Mouse (Mus musculus) hindbrain, embryonic 15.5 days (tissue): ENCODE measurements around the gene Speer2. TPM values are rescaled to one million over a fixed set of nuclear protein-coding genes. Genes with fewer than 3 reads are reported as not detected.

Source experiments
- ATAC-seq: fragments of 200-750 bp; cut with Nextera tagmentation; 2 replicates; pipeline ENCODE4 v1.8.0; 2017; ENCODE audit warnings: low read depth, moderate number of reproducible peaks, moderate TSS enrichment; ENCODE audit not compliant: low FRiP score
- H3K27ac ChIP-seq: fragments of 300-500 bp; sonication (generic); replicated peaks from 2 replicates; pipeline ENCODE4 v1.5.1; 2015; ENCODE audit warnings: mild to moderate bottlenecking, inconsistent platforms
- H3K27me3 ChIP-seq: fragments of 300-500 bp; sonication (generic); 2 replicates; pipeline ENCODE4 v1.6.1; 2015; ENCODE audit warnings: control low read depth, inconsistent platforms
- H3K36me3 ChIP-seq: fragments of 300-500 bp; sonication (generic); 2 replicates; pipeline ENCODE4 v1.6.1; 2015; ENCODE audit warnings: control low read depth, inconsistent platforms
- H3K4me1 ChIP-seq: fragments of 300-500 bp; sonication (generic); replicated peaks from 2 replicates; pipeline ENCODE4 v1.6.1; 2015; ENCODE audit warnings: control low read depth, inconsistent platforms
- H3K4me2 ChIP-seq: fragments of 300-500 bp; sonication (generic); 2 replicates; pipeline ENCODE4 v1.6.1; 2015; ENCODE audit warnings: moderate library complexity, mild to moderate bottlenecking, inconsistent platforms
- H3K4me3 ChIP-seq: fragments of 300-500 bp; sonication (generic); 2 replicates; pipeline ENCODE4 v1.5.1; 2015; ENCODE audit warnings: mild to moderate bottlenecking, inconsistent platforms
- H3K9ac ChIP-seq: fragments of 300-500 bp; sonication (generic); 2 replicates; pipeline ENCODE4 v1.6.1; 2015; ENCODE audit warnings: inconsistent platforms
- H3K9me3 ChIP-seq: fragments of 300-500 bp; sonication (generic); 2 replicates; pipeline ENCODE4 v1.6.1; 2016; ENCODE audit warnings: control low read depth, inconsistent platforms
- WGBS: fragments of 180-500 bp; shearing (Covaris S2); methylation state at CpG from one replicate; pipeline ENCODE4 v1.1.7; 2015; 5-methylcytosine and 5-hydroxymethylcytosine counted together
- polyA plus RNA-seq: library from polyadenylated mRNA; unstranded; fragments of >200 nt; fragmentation: Nextera tagmentation; extraction: Ambion mirVana; gene quantifications from 2 replicates; pipeline ENCODE4 v1.2.1, GENCODE M21; 2015

The Speer2 gene
- polyA plus RNA-seq, result not detected in 2 replicates

DNA sequence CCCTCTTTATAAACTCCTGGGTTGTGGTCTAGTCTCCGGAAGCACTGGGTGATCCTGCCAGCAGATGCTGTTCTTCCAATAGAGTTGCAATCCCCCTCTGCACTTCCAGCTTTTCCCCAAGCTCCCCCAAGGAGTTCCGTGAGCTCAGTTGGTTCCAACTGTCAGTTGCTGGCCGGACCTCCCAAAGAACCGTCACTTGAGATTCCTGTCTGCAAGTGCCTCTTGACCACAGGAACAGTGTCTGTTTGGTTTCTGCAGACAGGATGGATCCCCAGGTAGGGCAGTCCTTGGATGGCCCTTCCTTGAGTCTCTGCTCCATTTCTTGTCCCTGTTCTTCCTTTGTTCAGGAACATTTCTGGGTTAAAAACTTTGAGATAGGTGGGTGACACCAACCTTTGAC, at the start of gene Speer2:
Gene Speer2, minus strand, starts transcription at position 101 of the 400 bp plus-strand sequence.
- no peak for ATAC-seq
- Histone ChIP-seq H3K27ac (no peak within 1 kb of the TSS), H3K27me3 (no peaks in the 10 kb centered on the region), H3K4me2 (no peak within 1 kb of the TSS), H3K36me3 (no peaks in the 10 kb centered on the region), H3K9me3 (no peaks in the 10 kb centered on the region), H3K4me1 (no peaks in the 10 kb centered on the region), H3K4me3 (no peak within 1 kb of the TSS), H3K9ac (no peak within 1 kb of the TSS)
- 98% methylated on average over 4 of the region's 4 CpGs for WGBS

DNA sequence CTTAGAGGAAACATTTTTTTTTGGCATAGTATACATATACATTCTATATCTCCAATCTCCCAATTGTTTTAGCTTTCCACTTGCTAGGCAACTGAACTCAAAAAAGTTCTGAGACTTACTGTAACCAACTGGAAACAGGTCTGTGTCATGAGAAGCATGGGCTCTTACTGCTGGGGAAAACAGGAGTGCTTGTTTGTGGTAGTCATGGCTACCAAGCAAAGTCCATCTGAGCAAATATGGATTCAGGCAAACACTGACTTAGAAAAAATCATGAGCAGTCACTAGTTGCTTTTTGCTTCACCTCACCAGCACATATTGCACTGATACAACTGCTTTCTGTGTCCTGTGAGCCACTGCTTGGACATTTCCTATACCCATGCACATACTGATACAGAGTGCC, 40.8 kb upstream of the Speer2 start:
- no peaks in the 10 kb centered on the region for H3K36me3 ChIP-seq
- no peak for ATAC-seq
- no peak overlapping the region for H3K4me2 ChIP-seq
- H3K4me1 ChIP-seq, result no peaks in the 10 kb centered on the region
- no peak overlapping the region for H3K4me3 ChIP-seq
- no peaks in the 10 kb centered on the region for H3K27me3 ChIP-seq
- no peak overlapping the region for H3K9ac ChIP-seq
- H3K9me3 ChIP-seq, result no peaks in the 10 kb centered on the region
- H3K27ac ChIP-seq, result no peak overlapping the region

DNA sequence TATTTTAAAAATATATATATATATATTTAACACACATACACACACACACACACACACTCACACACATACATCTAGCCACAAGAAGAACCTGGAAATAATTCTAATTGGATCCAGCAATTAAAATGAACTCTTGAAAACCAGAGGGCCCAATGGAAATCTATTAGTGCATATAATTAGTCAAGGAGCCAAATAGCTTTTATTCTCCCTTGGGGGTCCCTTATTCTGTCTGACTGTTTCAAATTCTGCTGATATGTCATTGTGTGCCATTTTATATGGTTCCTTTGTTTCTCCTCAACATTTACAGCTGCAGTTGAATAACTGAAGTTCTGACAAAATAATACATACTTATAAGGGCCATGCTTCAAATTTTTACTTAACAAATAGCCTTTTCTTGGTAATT, 17.2 kb upstream of the Speer2 start:
- H3K27me3 ChIP-seq, result no peaks in the 10 kb centered on the region
- H3K9ac ChIP-seq, result no peak overlapping the region
- no peak for ATAC-seq
- H3K9me3 ChIP-seq, result no peaks in the 10 kb centered on the region
- no peak overlapping the region for H3K4me3 ChIP-seq
- H3K4me2 ChIP-seq, result no peak overlapping the region
- no peaks in the 10 kb centered on the region for H3K36me3 ChIP-seq
- no peak overlapping the region for H3K27ac ChIP-seq
- no peaks in the 10 kb centered on the region for H3K4me1 ChIP-seq

DNA sequence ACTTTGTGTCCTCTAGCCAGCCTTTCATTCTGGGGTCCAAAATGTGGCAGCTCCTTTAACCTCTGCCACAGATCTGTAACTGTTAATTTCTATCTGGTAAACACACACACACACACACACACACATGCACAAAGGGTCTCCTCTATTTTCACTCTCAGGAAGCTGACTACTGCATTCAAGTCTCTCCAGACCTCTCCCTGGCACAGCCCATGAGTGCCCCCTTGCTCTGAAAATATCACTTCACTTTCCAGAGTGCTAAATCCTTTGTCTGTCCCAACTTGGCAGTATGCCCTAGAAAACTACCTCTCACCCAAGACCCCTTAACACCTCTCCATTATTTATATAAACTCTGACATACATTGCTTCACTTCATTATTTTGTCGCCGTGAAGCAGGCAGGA, 26.9 kb downstream of the Speer2 start:
- no peak overlapping the region for H3K27ac ChIP-seq
- H3K36me3 ChIP-seq, result no peaks in the 10 kb centered on the region
- no peak overlapping the region for H3K9ac ChIP-seq
- no peaks in the 10 kb centered on the region for H3K9me3 ChIP-seq
- H3K27me3 ChIP-seq, result no peaks in the 10 kb centered on the region
- H3K4me2 ChIP-seq, result no peak overlapping the region
- no peak overlapping the region for H3K4me3 ChIP-seq
- no peak for ATAC-seq
- H3K4me1 ChIP-seq, result no peaks in the 10 kb centered on the region
- WGBS, result 73% methylated on average over 2 of the region's 2 CpGs

DNA sequence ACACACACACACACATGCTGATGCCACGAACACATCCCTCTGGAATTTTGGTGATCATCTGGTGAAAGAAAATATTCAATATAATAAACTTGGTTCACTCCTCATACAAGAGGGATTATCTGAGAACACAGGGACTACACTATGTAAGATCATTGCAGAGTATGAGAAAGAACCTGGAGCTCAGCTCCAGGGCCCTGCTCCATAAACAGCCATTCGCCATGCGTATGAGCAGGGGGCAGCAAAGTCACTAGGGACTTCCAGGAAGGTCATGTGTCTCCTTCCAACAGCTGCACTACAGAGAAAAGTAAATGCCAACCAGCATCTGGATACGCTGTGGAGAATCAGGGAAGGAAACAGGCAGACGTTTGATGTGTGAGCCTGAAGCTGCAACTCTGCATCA, 49.9 kb downstream of the Speer2 start:
- Histone ChIP-seq H3K4me2 (no peak overlapping the region), H3K4me3 (no peak overlapping the region), H3K9me3 (no peaks in the 10 kb centered on the region), H3K36me3 (no peaks in the 10 kb centered on the region), H3K27ac (no peak overlapping the region), H3K4me1 (no peaks in the 10 kb centered on the region), H3K27me3 (no peaks in the 10 kb centered on the region), H3K9ac (no peak overlapping the region)
- ATAC-seq, result no peak
- WGBS, result 68% methylated on average over 5 of the region's 5 CpGs
